Mouse (Mus musculus) adrenal gland, postnatal 25 days (tissue): ENCODE data around the gene Zfp652. TPM values are rescaled to one million over a fixed set of nuclear protein-coding genes. Genes with fewer than 3 reads are reported as not detected.
A peak's percentile ranks its signal among the peaks of the same experiment; 100 is the strongest.

Source experiments
- DNase-seq: peaks from one replicate; pipeline ENCODE4 v3.0.0; 2021; ENCODE audit warnings: mixed read lengths
- total RNA-seq: library from RNA; stranded (reverse); gene quantifications from 2 replicates; pipeline ENCODE4 v1.2.3, GENCODE M21; 2021

The Zfp652 gene
- total RNA-seq, 1 experiment from 2014 or later, result 51.1 TPM

DNA sequence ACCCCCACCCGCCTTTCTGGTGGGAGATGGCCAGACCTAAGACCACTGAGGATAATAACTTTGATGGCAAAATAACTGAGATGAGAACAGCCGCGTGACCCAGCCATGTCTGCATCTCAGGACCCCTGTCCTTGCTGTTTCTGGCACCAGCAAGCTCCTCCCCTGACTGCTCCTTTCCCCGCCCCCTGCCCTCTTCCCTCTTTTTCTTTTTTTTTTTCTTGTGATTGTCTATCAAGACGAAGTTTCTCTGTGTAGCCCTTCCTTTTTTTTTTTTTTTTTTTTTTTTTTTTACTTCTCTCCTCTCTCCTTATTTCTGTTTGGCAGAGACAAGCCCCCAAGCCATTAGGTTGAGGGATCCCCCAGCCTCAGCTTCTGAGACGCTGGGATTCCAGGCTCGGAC lies 98.4 kb downstream of the Zfp652 start:
- DNase-seq, result no peak

DNA sequence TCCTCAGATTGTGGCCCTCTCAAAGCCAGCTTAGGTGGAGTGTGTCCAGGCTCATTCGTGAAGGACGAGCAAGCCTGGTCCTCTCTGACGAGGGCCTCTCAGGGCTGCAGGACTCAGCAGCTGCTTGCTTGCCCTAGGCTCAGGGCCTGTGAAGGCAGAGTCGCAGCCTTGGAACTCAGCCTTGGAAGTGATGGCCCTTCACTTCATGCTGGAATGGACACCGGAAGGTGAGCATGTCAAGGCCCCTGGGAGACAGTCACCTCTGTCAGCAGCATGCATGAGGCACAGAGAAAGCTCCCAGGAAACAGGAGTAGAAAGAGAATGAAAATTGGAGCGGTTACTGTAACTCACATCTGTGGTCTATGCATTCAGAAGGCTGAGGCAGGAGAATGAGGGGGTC lies 99.3 kb downstream of the Zfp652 start:
- no peak for DNase-seq

DNA sequence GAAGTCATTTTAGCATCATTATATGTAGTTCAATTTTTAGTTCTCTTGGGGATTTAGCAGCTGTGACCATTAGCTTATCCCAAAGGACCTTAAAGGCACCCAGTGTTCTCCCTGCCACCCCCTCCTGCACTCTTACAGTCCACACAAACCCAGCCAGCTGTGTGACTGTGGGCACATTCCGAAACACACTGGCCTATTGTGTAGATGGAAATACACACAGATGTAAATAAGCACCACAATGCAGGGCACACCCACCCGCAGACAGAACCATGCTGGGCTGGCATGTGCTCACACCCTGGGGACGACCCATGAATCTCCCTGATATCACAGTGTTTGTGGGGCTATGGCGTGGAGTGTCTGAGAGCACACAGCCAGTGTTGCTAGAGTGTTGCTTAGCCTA lies 99.8 kb downstream of the Zfp652 start:
- DNase-seq, result no peak

DNA sequence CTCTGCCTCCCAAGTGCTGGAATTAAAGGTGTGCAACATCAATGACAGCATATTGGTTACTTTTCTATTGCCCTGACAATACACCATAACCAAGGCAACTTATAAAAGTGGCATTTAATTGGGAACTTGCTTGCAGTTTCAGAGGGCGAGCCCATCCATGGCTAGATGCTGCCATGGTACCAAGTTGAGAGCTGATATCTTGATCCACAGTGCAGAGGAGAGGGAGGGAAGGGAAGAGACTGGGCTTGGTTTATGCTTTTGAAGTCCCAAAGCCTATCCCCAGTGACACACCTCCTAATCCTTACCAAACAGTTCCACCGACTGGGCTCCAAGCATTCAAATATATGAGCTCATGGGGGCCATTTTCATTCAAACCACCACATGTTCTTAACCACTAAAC lies 101.6 kb downstream of the Zfp652 start:
- DNase-seq, result no peak

DNA sequence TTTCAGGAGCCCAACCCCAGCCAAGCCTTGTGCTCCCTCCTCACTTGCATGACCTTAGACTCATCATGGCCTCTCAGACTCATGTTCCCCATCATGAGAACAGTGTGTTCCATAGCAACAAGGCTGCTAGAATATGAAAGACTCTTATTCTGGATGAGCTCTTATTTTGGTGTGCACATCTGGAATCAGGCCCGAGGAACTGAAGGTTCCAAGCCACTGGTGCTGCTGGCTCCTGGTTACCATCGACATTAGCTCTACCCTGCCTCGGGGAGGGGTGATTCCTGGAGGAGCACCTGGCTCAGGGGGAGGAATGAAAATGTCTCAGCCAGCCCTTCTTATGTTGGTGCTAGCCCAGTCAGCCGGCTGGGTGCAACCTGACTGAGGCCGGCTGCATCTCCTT lies 102.4 kb downstream of the Zfp652 start:
- DNase-seq, result no peak

DNA sequence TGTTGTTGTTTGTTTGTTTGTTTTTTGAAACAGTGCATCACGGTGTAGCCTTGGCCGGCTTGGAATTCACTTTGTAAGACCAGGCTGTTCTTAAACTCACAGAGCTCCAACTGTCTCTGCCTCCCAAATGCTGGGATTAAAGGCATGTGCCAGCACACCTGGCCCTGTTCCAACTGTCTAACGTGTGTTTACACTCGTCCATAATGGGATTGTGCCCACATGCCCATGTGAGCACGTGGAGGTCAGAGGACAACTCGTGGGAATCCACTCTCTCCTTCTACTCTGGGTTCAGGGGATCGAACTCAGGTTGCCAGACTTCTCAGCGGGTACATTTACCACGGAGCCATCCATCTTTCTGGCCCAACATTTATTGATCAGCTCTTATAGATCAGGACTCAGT lies 102.9 kb downstream of the Zfp652 start:
- DNase-seq, result no peak

DNA sequence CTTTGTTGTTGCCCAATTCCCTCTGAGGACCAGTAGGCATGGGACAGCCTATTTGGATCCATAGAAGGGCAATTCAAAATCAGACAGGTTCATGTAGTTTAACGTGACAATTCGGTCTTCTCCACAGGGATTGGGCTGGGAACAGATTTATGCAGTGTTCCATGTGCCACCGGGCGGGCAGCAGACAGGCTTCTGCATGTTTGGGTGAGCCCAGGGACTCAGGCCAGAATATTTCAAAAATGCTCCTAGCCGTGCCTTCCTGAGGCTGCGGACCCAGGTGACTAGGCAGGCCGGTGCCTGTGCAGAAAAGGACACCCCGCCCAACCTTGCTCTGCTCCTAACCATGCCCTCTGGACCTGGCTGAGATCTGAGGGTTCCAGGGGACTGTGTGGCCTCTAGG lies 106.7 kb downstream of the Zfp652 start:
- DNase-seq, result no peak

DNA sequence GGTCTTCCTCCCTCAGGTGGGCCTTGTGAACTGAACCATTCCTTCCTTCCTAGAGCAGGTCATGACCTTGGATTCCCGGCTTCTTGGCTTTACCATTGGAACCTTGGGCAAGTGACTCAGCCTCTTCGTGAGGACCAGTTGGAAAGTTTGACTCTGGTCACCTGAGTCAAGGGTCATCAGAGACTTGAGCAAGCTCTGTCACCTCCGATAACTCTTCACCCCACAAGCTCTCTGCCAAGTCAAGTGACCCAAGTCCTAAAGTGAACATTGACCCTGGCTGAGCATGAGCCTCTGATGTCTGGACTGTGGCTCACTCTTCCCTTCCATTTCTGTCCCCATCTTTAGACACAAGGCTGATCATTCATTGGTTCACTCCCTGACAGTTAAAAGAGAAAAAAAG lies 109.0 kb downstream of the Zfp652 start:
- DNase-seq, result no peak

DNA sequence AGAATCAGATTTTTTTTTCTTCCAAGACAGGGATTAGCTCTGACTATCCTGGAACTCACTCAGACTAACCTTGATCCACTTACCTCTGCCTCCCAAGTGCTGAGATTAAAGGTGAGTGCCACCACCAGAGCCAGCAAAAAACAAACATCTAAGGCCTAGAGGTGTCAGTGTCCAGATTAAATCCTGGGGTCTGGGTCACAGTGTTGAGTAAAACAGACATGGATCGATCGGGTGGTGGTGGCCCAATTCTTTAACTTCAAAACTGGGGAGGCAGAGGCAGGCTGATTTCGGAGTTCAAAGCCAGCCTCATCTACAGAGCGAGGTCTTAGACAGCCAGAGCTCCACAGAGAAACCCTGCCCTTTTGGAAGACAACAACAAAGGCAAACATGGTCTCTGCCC lies 110.0 kb downstream of the Zfp652 start:
- no peak for DNase-seq

DNA sequence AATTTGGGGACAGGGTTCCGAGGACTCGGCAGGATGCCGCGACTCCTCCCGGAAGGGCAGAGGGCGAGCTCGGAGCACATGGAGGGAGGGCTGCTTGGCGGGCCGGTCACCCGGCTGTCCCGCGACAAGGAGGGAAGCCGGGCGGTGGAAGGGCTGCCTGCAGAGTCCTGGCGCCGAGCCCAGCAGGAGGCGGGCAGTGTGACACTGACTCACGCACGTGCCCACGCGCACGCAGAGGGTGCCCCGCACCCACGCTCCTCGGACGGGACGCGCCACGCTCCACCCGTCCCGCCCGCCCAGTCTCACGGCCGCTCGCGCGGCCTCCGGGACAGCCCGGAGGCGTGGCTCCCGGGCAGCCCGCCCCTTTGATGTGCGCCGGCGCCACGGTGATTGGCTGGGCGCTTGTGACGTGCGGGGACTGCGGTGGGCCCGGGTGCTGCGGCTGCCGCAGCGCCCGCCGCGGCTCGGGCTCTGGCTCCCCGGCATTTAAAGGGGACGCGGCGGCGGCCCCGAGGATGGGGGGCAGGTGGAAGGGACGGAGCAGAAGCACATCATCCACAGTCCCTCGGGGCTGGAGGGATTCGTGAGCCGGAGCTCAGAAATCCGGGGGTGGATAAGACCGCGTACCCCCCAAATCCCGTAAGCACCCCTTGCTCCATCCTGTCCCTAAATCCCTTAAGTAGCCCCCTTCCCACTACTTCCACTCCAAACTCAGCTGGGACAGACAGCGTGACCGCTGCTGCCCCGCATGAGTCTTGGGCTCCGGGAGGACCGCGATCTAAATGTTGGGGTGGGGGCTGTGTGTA lies 111.8 kb downstream of the Zfp652 start, which contains the start of gene Phospho1:
TSS of gene Phospho1 (plus strand) at position 429 of the 806 bp plus-strand sequence.
- peak; percentile 95 for DNase-seq

DNA sequence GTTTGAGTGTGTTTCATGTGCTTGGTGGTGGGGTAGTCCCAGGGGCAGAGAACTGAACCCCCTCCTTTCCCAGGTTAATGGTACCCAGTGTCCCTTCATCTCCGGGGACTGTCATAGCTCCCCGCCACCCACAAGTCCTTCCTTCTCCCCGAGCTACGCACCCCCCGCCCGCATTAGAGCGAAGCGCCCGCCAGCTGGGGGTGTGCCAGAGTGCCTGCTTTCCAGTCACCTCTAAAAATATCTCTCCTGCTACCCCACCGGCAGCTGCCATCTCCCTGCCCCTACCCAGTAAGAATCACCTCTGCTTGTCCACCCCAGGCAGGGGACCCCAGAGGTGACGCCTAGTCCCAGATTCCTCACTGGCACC lies 112.4 kb downstream of the Zfp652 start:
- peak; percentile 81 for DNase-seq

DNA sequence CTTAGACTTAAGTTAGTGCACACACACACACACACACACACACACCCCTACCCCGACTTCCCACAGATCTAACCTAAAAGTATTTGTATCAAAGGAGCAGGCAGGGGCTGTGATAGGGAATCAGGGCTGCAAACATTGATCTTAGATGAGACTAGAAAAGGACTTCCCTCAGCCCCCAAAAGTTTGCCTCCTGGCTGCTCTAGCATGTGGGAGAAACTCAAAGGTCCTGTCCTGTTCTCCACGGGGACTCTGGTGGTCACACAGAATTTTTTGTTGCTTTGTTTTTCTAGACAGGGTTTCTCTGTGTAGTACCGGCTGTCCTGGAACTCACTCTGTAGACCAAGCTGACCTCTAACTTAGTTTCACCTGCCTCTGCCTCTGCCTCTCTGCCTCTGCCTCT lies 113.2 kb downstream of the Zfp652 start:
- DNase-seq, result no peak

DNA sequence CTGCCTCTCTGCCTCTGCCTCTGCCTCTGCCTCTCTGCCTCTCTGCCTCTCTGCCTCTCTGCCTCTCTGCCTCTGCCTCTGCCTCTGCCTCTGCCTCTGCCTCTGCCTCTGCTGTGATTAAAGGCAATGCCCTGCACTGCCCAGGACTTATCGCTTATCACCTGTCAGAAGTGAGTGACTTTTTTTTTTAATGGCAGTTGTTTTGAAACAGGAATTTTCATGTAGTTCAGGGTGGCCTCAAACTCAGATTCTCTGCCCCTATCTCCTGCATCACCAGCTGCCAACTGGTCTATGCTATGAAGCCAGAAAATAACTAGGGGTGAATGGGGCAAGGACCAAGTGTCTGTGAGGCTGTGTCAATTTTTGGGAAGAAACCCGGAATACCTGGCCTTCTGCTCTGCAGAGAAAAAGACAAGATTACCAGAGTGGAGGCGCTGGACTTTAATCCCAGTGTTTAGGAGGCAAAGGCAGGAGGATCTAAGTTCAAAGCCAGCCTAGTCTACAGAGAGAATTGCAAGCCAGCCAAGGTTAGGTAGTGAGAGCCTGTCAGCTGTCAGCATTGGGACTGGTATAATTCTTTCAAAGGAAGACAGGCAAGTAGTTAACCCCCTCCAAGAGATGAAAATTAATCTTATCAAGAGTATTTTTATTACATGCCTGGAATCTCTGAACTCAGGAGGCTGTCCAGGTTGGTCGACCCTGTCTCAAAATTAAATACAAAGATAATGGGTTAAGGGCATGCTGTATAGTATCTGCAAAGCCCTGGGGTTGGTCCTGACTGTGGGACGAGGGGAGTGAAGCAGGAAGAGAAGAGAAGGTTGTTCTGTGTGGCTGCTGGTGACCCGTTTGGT lies 114.1 kb downstream of the Zfp652 start:
- DNase-seq, result no peak

DNA sequence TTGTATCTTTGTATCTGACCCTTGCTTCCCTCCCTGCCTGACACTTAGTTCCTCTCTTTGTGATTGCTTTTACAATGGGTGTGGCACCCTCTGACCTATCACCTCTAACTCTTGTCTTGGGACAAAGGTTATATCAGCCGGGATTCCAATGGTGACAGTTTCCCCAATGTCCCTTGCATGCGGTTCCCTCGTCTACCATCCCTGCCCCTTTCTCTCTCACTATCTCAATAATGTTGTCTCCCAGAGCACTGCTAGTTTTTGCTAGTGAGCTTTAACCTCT lies 114.6 kb downstream of the Zfp652 start:
- DNase-seq, result no peak

DNA sequence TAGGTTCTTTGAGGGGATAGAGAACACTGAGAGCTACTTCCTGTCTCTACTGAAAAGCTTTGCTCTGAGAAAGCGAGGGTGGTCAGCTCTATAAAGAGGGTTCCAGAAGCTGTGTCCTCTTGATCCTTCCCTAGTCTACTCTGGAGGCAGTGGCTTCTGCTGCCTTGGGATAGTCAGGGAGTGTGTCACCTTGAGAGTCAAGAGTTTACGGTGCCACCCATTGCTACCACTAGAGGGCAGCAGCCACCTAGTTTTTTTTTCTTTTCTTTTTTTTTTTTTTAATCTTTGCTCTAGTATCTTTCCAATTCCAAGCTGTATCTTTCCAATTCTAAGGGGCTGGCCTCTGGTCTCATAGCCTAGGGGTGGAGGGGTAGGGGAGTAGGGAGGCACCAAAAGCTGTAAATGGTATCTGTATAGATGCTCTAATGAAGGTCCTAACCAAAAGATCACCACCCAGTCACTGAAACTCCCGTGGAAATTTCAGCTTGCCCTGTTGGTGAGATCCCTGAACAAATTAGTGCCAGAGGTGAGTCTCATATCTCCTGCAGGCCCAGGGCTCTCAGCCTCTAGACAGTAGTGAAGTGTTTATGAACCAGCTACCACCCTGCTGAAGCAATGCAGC lies 115.1 kb downstream of the Zfp652 start:
- DNase-seq, result peak; percentile 66

DNA sequence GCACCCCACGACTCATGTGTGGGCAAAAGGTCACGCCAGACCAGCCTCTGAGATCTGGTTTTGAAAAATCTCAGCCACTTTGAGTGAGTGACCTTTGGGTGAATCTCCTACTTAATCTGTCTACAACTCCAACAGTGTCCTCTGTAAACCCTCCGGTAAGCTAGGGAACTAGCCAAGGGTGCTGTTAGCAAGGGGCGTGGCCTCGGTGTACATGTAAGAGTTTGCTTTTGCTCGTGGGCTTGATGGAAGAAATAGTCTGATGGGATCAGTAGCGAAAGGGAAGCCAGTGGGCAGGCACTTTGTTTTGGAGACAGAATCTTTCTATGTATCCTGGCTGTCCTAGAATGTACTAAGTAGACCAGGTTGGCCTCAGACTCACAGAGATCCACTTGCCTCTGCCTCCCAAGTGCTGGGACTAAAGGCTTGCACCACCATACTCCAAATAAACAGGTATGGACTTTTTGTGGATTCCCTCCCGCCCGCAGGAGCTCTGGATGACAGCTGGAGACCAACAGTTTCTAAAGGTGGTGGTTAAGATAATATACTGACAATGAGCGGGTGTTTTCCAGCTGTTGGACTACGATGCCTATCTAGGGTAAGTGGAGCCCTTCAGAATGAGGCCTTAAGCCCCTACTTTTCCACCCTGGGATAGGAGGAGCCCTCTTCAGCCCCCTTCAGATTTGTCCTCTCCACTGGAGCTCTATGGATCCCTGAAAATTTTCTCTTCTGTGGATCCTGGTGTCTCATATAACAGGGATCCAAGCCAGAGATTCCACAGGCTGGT lies 115.9 kb downstream of the Zfp652 start:
- no peak for DNase-seq

DNA sequence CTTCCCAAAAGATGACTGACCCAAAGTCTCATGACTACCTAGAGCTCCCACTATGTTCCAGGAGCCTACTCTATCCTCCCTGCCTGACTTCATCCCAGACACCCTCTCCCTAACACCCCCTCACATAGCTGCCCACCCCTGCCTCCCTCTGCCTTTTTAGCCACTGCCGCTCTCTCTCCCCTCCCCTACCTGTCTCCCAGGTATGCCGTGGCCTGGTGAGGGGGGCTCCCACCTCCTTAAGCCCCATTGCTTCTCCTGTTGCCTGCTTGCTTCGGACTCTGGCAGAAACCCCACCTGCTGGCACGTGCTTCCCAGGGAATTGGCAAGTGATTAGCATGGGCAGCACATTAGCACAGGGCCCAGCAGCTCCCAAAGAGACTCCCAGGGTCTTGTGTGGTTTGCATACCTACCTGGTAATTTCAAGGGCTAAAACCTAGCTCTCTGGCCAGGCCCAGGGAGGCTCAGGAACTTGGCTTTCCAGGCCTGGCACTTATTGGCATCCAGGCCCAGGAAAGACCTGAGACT lies 117.1 kb downstream of the Zfp652 start:
- DNase-seq, result no peak

DNA sequence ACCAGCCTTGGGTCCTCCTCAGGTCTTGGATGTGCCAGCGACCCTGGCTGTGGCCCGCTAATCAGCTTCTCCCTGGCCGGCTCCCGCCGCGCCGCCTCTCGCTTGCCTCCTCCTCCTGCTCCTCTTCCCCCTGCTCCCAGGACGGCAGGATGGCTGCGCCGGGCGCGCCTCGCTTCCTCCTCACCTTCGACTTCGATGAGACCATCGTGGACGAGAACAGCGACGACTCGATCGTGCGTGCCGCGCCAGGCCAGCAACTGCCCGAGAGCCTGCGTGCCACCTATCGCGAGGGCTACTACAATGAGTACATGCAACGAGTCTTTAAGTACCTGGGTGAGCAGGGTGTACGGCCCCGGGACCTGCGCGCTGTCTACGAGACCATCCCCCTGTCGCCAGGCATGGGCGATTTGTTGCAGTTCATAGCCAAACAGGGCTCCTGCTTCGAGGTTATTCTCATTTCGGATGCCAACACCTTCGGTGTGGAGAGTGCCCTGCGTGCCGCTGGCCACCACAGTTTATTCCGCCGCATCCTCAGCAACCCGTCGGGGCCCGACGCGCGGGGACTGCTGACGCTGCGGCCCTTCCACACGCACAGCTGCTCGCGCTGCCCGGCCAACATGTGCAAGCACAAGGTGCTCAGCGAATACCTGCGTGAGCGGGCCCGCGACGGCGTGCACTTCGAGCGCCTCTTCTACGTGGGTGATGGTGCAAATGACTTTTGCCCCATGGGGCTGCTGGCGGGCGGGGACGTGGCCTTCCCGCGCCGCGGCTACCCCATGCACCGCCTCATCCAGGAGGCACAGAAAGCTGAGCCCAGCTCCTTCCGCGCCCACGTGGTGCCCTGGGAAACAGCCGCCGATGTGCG lies 118.2 kb downstream of the Zfp652 start:
- DNase-seq, result no peak

DNA sequence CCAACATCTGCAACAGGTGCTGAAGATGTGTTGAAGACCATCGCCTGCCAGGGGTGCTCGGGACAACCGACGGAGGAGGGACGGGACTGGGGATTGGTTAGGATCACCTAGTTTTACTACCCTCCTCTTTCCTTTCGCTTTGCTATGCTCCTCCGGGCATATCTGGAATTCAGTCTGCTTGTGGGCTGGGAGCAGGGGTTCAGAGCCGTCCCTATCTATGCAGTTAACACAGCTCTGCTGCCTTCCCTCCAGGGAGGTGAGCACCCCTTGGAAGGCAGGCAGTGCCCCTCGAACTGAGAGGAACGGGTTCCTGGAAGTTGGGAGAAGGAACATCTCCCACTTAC lies 118.8 kb downstream of the Zfp652 start:
- no peak for DNase-seq

DNA sequence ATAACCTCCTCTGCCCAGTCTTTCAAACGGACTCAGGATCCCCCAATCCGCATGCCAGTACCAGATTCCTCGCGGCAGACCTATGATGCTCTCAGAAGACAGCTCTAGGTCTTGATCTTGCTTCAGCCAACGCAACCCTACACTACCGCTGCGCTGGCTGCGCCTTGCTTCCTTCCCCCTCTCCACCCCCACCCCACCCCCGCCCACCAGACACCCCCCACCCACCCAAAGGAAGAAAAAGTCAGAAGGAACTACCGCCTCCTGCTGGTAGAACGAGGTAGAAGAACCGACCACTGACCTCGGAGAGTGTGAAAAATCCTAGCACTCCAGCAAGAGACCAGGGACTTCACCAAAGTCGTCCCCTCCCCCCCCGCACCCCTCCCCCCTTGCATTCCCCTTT lies 119.2 kb downstream of the Zfp652 start:
- no peak for DNase-seq
